Mouse (Mus musculus) kidney, embryonic 16.5 days (tissue): ENCODE measurements at regions not wholly inside any gene's neighbourhood (a gene's known extent, or its start where the extent isn't known, plus 50 kb on each side); places are given as distances from the start of the nearest gene placed in this dataset.
"Not testable (repeated sequence)": the region's sequence is repeated elsewhere in the genome, so short reads cannot be mapped to it uniquely, and the experiment has no call there.

Source experiments
- ATAC-seq: fragments of 200-750 bp; cut with Nextera tagmentation; 2 replicates; pipeline ENCODE4 v1.8.0; 2017; ENCODE audit warnings: moderate TSS enrichment; ENCODE audit not compliant: low FRiP score, low TSS enrichment
- H3K27ac ChIP-seq: fragments of 300-500 bp; sonication (generic); 2 replicates; pipeline ENCODE4 v1.5.1; 2014; ENCODE audit warnings: low read length
- H3K27me3 ChIP-seq: fragments of 300-500 bp; sonication (generic); 2 replicates; pipeline ENCODE4 v1.6.1; 2014; ENCODE audit warnings: low read length, control low read depth, mixed read lengths; ENCODE audit not compliant: insufficient read depth
- H3K36me3 ChIP-seq: fragments of 300-500 bp; sonication (generic); 2 replicates; pipeline ENCODE4 v1.6.1; 2014; ENCODE audit warnings: low read length, control low read depth, mixed read lengths; ENCODE audit not compliant: insufficient read depth
- H3K4me1 ChIP-seq: fragments of 300-500 bp; sonication (generic); 2 replicates; pipeline ENCODE4 v1.6.1; 2014; ENCODE audit warnings: low read length, control low read depth, mixed read lengths; ENCODE audit not compliant: insufficient read depth
- H3K4me2 ChIP-seq: fragments of 300-500 bp; sonication (generic); replicated peaks from 2 replicates; pipeline ENCODE4 v1.6.1; 2014; ENCODE audit warnings: low read depth, low read length
- H3K4me3 ChIP-seq: fragments of 300-500 bp; sonication (generic); 2 replicates; pipeline ENCODE4 v1.5.1; 2014; ENCODE audit warnings: mild to moderate bottlenecking, low read length
- H3K9ac ChIP-seq: fragments of 300-500 bp; sonication (generic); replicated peaks from 2 replicates; pipeline ENCODE4 v1.6.1; 2014; ENCODE audit warnings: low read length
- H3K9me3 ChIP-seq: fragments of 300-500 bp; sonication (generic); 2 replicates; pipeline ENCODE4 v1.6.1; 2016; ENCODE audit warnings: low read length, control low read depth
- WGBS: fragments of 180-500 bp; shearing (Covaris S2); extraction: QIAGEN DNeasy Blood & Tissue Kit; methylation state at CpG from one replicate; pipeline ENCODE4 v1.1.7; 2014; 5-methylcytosine and 5-hydroxymethylcytosine counted together

DNA sequence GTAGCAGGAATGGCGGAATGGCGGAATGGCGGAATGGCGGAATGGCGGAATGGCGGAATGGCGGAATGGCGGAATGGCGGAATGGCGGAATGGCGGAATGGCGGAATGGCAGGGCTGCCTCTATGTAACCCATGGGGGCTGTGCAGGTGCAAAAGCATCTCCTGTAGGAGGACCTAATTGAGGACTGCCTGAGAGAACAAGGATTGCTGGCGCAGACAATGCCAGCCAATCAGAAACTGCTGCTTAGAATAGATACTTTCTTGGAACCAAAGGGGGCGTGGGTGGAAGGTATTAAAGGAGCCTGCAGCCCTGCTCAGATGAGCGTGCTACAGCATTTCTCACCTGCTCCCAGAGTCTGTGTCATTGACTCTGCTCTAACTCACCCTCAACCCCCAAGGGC lies 67.8 kb upstream of the Cntn1 start:
- peaks cover 16% of the 10 kb centered on the region for H3K9me3 ChIP-seq
- H3K4me2 ChIP-seq, ATAC-seq, H3K4me1 ChIP-seq, H3K27ac ChIP-seq, H3K4me3 ChIP-seq, H3K27me3 ChIP-seq, H3K9ac ChIP-seq, H3K36me3 ChIP-seq: not testable (repeated sequence)
- WGBS, result 98% methylated on average over 15 of the region's 15 CpGs

DNA sequence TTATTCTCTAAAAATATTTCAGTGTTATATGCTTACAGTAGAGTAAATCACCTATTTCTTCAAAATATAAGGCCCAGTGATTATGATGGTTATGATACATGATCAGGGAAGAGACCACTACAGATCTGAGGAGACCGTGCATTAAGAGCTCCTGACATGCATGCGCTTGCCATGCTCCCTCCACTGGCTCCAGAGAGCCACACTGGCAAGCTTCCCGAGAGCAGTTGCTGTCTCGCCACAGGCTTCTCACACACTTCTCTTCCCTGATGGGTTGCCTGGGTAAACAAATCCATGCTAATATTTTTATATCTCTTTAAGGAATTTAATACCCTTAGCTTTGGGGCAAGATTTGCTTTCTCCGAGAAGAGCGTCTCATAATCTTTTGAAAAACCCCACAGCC lies 50.9 kb upstream of the Cntn1 start:
- no peaks in the 10 kb centered on the region for H3K27me3 ChIP-seq
- H3K9ac ChIP-seq, result no peak overlapping the region
- H3K4me1 ChIP-seq, result no peaks in the 10 kb centered on the region
- H3K4me3 ChIP-seq, result no peak overlapping the region
- ATAC-seq, result no peak
- no peak overlapping the region for H3K27ac ChIP-seq
- H3K4me2 ChIP-seq, result no peak overlapping the region
- H3K36me3 ChIP-seq, result no peaks in the 10 kb centered on the region
- 84% methylated on average over 6 of the region's 6 CpGs for WGBS
- no peaks in the 10 kb centered on the region for H3K9me3 ChIP-seq
